Comparison of ENCODE assay signal across 17 mouse cellular contexts in the genomic region with DNA sequence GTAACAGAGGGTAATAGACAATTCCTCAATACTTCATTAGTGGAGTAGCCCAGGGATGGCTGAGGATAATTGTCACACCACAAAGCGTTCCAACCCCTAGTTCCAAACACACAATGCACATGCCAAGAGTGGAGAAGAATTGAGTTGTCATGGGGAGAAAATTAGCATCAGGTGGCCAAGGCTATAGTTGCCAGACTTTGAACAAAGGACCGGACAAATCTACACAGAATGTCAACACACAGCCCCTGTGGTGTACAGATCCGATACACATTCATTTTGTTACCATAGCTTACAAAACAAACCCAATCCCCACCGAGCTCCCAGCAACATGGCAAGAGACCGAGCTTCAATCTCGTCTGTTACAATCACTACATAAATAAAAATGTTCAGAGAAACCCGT.
"Had no signal": no experiment of that assay in that cellular context is flagged by ENCODE, and none has a peak within 500 bp of the region (broad histone marks: within the 10 kb centered on the region; RNA-seq: fewer than 3 reads in every experiment).

No protein-coding gene starts in this region.

- ATAC-seq: lung, postnatal 0 days; midbrain, embryonic 13.5 days; midbrain, embryonic 15.5 days had no signal

- H3K9ac ChIP-seq: lung, embryonic 15.5 days; midbrain, embryonic 13.5 days; midbrain, embryonic 15.5 days; neural tube, embryonic 12.5 days; stomach, embryonic 15.5 days had no signal

- H3K27me3 ChIP-seq: lung, embryonic 15.5 days; megakaryocyte, embryonic 14.5 days; midbrain, embryonic 13.5 days; midbrain, embryonic 15.5 days; neural tube, embryonic 12.5 days; stomach, embryonic 15.5 days had no signal

- H3K4me3 ChIP-seq: lung, embryonic 15.5 days; megakaryocyte, embryonic 14.5 days; midbrain, embryonic 13.5 days; midbrain, embryonic 15.5 days; neural tube, embryonic 12.5 days; stomach, embryonic 15.5 days had no signal

- DNase-seq: lung, adult 2 months; lung, postnatal 14 days; lung, postnatal 36 days; right cerebral cortex, postnatal 14 days; thymus, adult 2 months; thymus, postnatal 25 days; thymus, postnatal 4 days had no signal

- H3K4me1 ChIP-seq: lung, embryonic 15.5 days; megakaryocyte, embryonic 14.5 days; midbrain, embryonic 13.5 days; midbrain, embryonic 15.5 days; neural tube, embryonic 12.5 days; stomach, embryonic 15.5 days had no signal

- H3K4me2 ChIP-seq: lung, embryonic 15.5 days; midbrain, embryonic 11.5 days; midbrain, embryonic 13.5 days; midbrain, embryonic 15.5 days; neural tube, embryonic 12.5 days; stomach, embryonic 15.5 days had no signal

- H3K9me3 ChIP-seq: lung, embryonic 15.5 days; midbrain, embryonic 13.5 days; midbrain, embryonic 15.5 days; neural tube, embryonic 12.5 days; stomach, embryonic 15.5 days had no signal

- H3K36me3 ChIP-seq: lung, embryonic 15.5 days; midbrain, embryonic 13.5 days; midbrain, embryonic 15.5 days; neural tube, embryonic 12.5 days; stomach, embryonic 15.5 days had no signal

- H3K27ac ChIP-seq: lung, embryonic 15.5 days; macrophage; midbrain, embryonic 13.5 days; midbrain, embryonic 15.5 days; neural tube, embryonic 12.5 days; stomach, embryonic 15.5 days; stomach, postnatal 0 days had no signal
